Comparison of ENCODE assay signal across 7 mouse cellular contexts in genomic region chr15:80710608-80711363, GRCm38 (mm10). TPM values are rescaled to one million over a fixed set of nuclear protein-coding genes. Genes with fewer than 3 reads are reported as not detected.
DNase-seq lines count a peak whose midpoint lies in the region; ATAC-seq lines count a peak whose summit lies in the region.

TSS of gene Tnrc6b (plus strand) at chr15:80711313.

- H3K4me3 ChIP-seq in embryonic facial prominence, embryonic 11.5 days (ENCODE audit: low read depth, low read length): peak within 1 kb of the TSS; percentile 93
- peak within 1 kb of the TSS; percentile 95 for H3K4me3 ChIP-seq in limb, embryonic 10.5 days
- H3K4me3 ChIP-seq in midbrain, embryonic 13.5 days (replicated peaks): peak within 1 kb of the TSS; percentile 95

- WGBS in embryonic facial prominence, embryonic 11.5 days: under 1% methylated on average over 39 of the region's 39 CpGs
- under 1% methylated on average over 39 of the region's 39 CpGs for WGBS in limb, embryonic 10.5 days
- WGBS in midbrain, embryonic 13.5 days: under 1% methylated on average over 39 of the region's 39 CpGs

- peak within 1 kb of the TSS; percentile 74 for H3K9ac ChIP-seq in embryonic facial prominence, embryonic 11.5 days (replicated peaks; ENCODE audit: low read length)
- peak within 1 kb of the TSS; percentile 87 for H3K9ac ChIP-seq in midbrain, embryonic 13.5 days (replicated peaks)

- ATAC-seq in embryonic facial prominence, embryonic 11.5 days (replicated peaks; ENCODE audit: insufficient number of reproducible peaks, low FRiP score, low TSS enrichment, low read depth): peak; percentile 97
- peak; percentile 83 for ATAC-seq in granulocyte monocyte progenitor cell, adult 5-6 weeks (replicated peaks; ENCODE audit: poor library complexity, severe bottlenecking)
- ATAC-seq in midbrain, embryonic 13.5 days: peak; percentile 98

- H3K9me3 ChIP-seq in embryonic facial prominence, embryonic 11.5 days (replicated peaks; ENCODE audit: control insufficient read depth, low read length): no peaks in the 10 kb centered on the region
- no peaks in the 10 kb centered on the region for H3K9me3 ChIP-seq in limb, embryonic 10.5 days (replicated peaks)
- no peaks in the 10 kb centered on the region for H3K9me3 ChIP-seq in midbrain, embryonic 13.5 days

- no peaks in the 10 kb centered on the region for H3K4me1 ChIP-seq in embryonic facial prominence, embryonic 11.5 days (ENCODE audit: control insufficient read depth, insufficient read depth, low read length)
- peaks cover 24% of the 10 kb centered on the region for H3K4me1 ChIP-seq in limb, embryonic 10.5 days
- peaks cover 32% of the 10 kb centered on the region for H3K4me1 ChIP-seq in midbrain, embryonic 13.5 days (replicated peaks)

- DNase-seq in adrenal gland, postnatal 14 days: peak; percentile 99
- peak; percentile 99 for DNase-seq in embryonic facial prominence, embryonic 11.5 days (ENCODE audit: low spot score)
- peak; percentile 99 for DNase-seq in kidney, adult 11 months
- DNase-seq in limb, embryonic 10.5 days (ENCODE audit: low spot score): peak; percentile 94
- peak; percentile 97 for DNase-seq in spleen, adult 12 weeks (ENCODE audit: low spot score)

- H3K27me3 ChIP-seq in embryonic facial prominence, embryonic 11.5 days (ENCODE audit: control insufficient read depth, insufficient read depth, low read length): no peaks in the 10 kb centered on the region
- H3K27me3 ChIP-seq in limb, embryonic 10.5 days (ENCODE audit: low read depth, poor library complexity, severe bottlenecking): no peaks in the 10 kb centered on the region
- H3K27me3 ChIP-seq in midbrain, embryonic 13.5 days: no peaks in the 10 kb centered on the region

- H3K36me3 ChIP-seq in embryonic facial prominence, embryonic 11.5 days (replicated peaks; ENCODE audit: control insufficient read depth, insufficient read depth, low read depth, low read length): no peaks in the 10 kb centered on the region
- H3K36me3 ChIP-seq in limb, embryonic 10.5 days: no peaks in the 10 kb centered on the region
- H3K36me3 ChIP-seq in midbrain, embryonic 13.5 days: no peaks in the 10 kb centered on the region

- H3K4me2 ChIP-seq in embryonic facial prominence, embryonic 11.5 days (ENCODE audit: low read depth, low read length): peak within 1 kb of the TSS; percentile 91
- H3K4me2 ChIP-seq in midbrain, embryonic 13.5 days (replicated peaks): peak within 1 kb of the TSS; percentile 86

- peak within 1 kb of the TSS; percentile 62 for H3K27ac ChIP-seq in embryonic facial prominence, embryonic 11.5 days (replicated peaks; ENCODE audit: low read depth, low read length)
- H3K27ac ChIP-seq in limb, embryonic 10.5 days: peak within 1 kb of the TSS; percentile 89
- H3K27ac ChIP-seq in midbrain, embryonic 13.5 days: peak within 1 kb of the TSS; percentile 96

RNA-seq across cellular contexts. Expression of gene Tnrc6b, which starts in this region (rescaled TPM):
- 55.7 and 63.3 TPM in 2 replicates for total RNA-seq in adrenal gland, postnatal 14 days (2021)
- 11.5 and 11.8 TPM in 2 replicates for polyA plus RNA-seq in embryonic facial prominence, embryonic 11.5 days (2014; fragmentation: Nextera tagmentation; extraction: Ambion mirVana)
- 48.8 and 59.3 TPM in 2 replicates for total RNA-seq in granulocyte monocyte progenitor cell, adult 5-6 weeks (2014; fragmentation: Nextera tagmentation)
- total RNA-seq in granulocyte monocyte progenitor cell, adult 5-6 weeks (2017): 20.0 and 26.6 TPM in 2 replicates
- polyA plus RNA-seq in limb, embryonic 10.5 days (2016; fragmentation: Nextera tagmentation; extraction: Ambion mirVana): 31.0 and 40.1 TPM in 2 replicates
- 48.7 and 51.0 TPM in 2 replicates for polyA plus RNA-seq in midbrain, embryonic 13.5 days (2015; fragmentation: Nextera tagmentation; extraction: Ambion mirVana)

Comparison
In these comparisons a context has a peak if more than half of its experiments do, and no peak if none do; other contexts are left out.
1. Peak in every context shown above with its lines: DNase-seq, ATAC-seq, H3K4me3 ChIP-seq and H3K27ac ChIP-seq.